Mouse (Mus musculus) kidney, adult 2 months (tissue): ENCODE data around the gene Syt1. TPM values are rescaled to one million over a fixed set of nuclear protein-coding genes. Genes with fewer than 3 reads are reported as not detected.
A peak's percentile ranks its signal among the peaks of the same experiment; 100 is the strongest.

ENCODE experiments used
- DNase-seq: peaks from one replicate; pipeline ENCODE4 v3.0.0; 2021
- H3K27ac ChIP-seq: fragments of 200-500 bp; 2 replicates; pipeline ENCODE4 v1.5.1; 2012; ENCODE audit warnings: low read depth, low read length, control low read depth, inconsistent platforms; ENCODE audit not compliant: insufficient read depth
- H3K27me3 ChIP-seq: fragments of 200-500 bp; replicated peaks from 2 replicates; pipeline ENCODE4 v1.6.1; 2012; ENCODE audit warnings: mild to moderate bottlenecking, moderate library complexity, low read length, inconsistent platforms; ENCODE audit not compliant: control insufficient read depth, insufficient read depth
- H3K36me3 ChIP-seq: fragments of 200-500 bp; 2 replicates; pipeline ENCODE4 v1.6.1; 2012; ENCODE audit warnings: mild to moderate bottlenecking, moderate library complexity, low read length, inconsistent platforms; ENCODE audit not compliant: control insufficient read depth, insufficient read depth
- H3K4me1 ChIP-seq: fragments of 200-500 bp; 2 replicates; pipeline ENCODE4 v1.6.1; 2011; ENCODE audit warnings: low read length; ENCODE audit not compliant: control insufficient read depth, insufficient read depth
- H3K4me3 ChIP-seq: fragments of 200-500 bp; 2 replicates; pipeline ENCODE4 v1.5.1; 2011; ENCODE audit warnings: mild to moderate bottlenecking, low read depth, low read length, control low read depth; ENCODE audit not compliant: insufficient read depth
- CTCF ChIP-seq: fragments of 200-500 bp; conservative IDR thresholded peaks from 2 replicates; pipeline ENCODE4 v1.5.1; 2011; ENCODE audit warnings: low read depth, mild to moderate bottlenecking, control low read depth, low read length, moderate library complexity, mixed read lengths; ENCODE audit not compliant: insufficient read depth, insufficient read length
- POLR2A ChIP-seq: fragments of 200-500 bp; IDR thresholded peaks from one replicate; pipeline ENCODE4 v1.6.1; 2011; ENCODE audit warnings: low read depth, low read length, control low read depth
- WGBS: fragments of 180-500 bp; shearing (Covaris S2); methylation state at CpG from one replicate; pipeline ENCODE4 v1.1.7; 2018; 5-methylcytosine and 5-hydroxymethylcytosine counted together
- polyA plus RNA-seq: library from polyadenylated mRNA; depleted of rRNA; stranded (reverse); fragments of >200 nt; gene quantifications from 2 replicates; pipeline ENCODE4 v1.2.3, GENCODE M21; 2012

Syt1 gene
- polyA plus RNA-seq, 1 experiment, result 1.0 TPM

DNA sequence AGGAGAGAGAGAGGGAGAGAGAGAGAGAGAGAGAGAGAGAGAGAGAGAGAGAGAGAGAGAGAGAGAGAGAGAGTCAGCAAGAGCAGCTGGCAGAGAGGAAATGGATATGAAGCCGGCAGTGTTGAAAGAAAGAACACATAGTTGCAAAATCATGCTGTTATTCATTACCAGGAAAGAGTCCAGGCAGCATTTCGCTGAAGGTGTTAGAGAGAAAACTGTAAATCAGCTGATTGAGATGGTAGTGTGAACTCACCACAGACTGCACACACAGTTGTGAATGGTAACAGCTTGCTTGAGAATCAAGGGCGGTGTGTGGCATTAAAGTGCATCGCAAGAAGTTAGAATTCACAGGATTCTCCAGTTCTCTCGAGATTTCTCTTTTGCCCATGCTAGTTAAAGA, 300.3 kb downstream of the Syt1 start:
- no peaks in the 10 kb centered on the region for H3K27me3 ChIP-seq
- DNase-seq, result peak; percentile 49
- no peak overlapping the region for H3K4me3 ChIP-seq
- TF ChIP-seq CTCF (no peak), POLR2A (no peak)
- WGBS, result 36% methylated on average over 5 of the region's 5 CpGs
- no peaks in the 10 kb centered on the region for H3K36me3 ChIP-seq
- H3K27ac ChIP-seq, result no peak overlapping the region
- H3K4me1 ChIP-seq, result no peaks in the 10 kb centered on the region

DNA sequence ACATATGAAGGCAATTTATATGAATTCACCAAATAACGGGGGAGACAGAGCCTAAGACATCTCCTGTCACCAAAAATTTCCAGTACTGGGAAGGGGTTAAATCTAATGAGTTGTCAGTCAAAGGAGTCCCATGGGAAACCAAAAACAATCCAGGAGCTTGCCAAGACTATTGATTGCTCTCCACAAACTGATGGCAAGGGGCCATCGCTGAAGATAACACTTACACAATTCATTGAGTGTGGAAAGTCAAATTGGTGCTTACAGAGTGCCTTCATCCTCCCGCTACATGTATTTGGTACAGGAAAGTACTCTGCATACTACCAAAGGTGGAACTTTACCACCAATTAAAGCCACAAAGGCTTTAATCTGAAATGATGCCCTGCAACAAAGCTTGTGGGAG, 305.1 kb downstream of the Syt1 start:
- Histone ChIP-seq H3K4me1 (no peaks in the 10 kb centered on the region), H3K27me3 (no peaks in the 10 kb centered on the region), H3K36me3 (no peaks in the 10 kb centered on the region), H3K4me3 (no peak overlapping the region), H3K27ac (no peak overlapping the region)
- TF ChIP-seq POLR2A (no peak), CTCF (no peak)
- no peak for DNase-seq
- 96% methylated on average over 3 of the region's 3 CpGs for WGBS

DNA sequence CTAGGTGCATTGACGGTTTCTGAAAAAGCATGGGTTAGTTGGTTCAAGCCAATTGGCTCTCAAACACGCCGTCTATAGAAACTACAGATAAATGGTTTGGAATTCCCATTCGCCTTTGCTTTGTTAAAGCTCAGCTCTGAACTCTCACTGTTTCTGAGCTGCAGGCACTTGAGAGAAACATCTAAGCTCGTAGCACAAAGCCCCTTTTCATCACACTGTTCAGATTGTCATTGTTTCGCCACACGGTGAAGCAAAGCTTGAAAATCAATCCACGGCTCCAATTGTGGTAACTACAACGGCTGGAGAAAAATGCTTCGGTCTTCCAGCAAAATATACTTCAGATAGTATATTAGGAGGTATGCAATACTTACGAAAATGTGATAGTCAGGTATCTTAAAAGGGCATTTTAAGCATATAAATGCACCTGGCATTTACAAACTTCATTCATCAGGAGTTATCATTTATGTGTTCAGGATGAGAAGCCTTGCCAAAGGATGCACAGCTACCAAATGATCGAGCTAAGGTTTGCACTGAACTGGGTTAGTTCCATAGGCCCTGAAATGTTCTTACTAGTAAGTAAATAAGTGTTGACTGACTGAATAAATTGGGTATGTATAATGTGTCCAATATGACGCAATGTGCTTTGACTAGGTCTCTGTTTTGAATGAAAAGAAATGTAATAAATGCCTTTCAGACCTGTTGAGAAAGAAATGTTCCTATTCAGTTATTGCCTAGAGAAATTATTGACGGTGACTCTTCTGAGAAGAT, 309.2 kb downstream of the Syt1 start:
- Histone ChIP-seq H3K4me1 (no peaks in the 10 kb centered on the region), H3K4me3 (no peak overlapping the region), H3K27ac (no peak overlapping the region), H3K36me3 (no peaks in the 10 kb centered on the region), H3K27me3 (no peaks in the 10 kb centered on the region)
- TF ChIP-seq CTCF, result no peak
- no peak for TF ChIP-seq POLR2A
- DNase-seq, result no peak
- 91% methylated on average over 14 of the region's 14 CpGs for WGBS

DNA sequence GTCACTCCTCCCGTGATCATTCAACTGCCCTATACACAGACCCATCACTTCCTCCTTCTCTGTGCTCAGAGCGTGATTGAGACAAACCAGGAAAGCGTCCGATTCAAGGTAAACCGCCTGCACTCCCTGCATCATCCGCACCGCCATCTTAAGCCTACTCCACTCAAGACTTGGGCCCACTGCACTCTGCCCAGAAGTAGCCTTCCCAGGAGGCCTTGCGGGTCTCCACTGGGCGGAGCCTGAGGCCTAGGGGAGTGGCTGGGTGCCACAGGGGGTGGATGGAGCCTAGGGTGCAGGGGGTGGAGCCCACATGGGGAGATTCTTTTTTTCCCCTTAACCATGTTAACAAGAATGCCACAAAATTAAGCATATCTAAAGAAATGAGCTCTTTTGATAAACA, 310.8 kb downstream of the Syt1 start, which contains the start of gene Gm5136:
TSS of gene Gm5136 (minus strand) at position 215 of the 400 bp plus-strand sequence.
- no peaks in the 10 kb centered on the region for H3K36me3 ChIP-seq
- DNase-seq, result no peak
- no peak within 1 kb of the TSS for H3K27ac ChIP-seq
- no peak for TF ChIP-seq CTCF
- TF ChIP-seq POLR2A, result no peak
- 95% methylated on average over 9 of the region's 9 CpGs for WGBS
- H3K4me3 ChIP-seq, result no peak within 1 kb of the TSS
- H3K4me1 ChIP-seq, result no peaks in the 10 kb centered on the region
- no peaks in the 10 kb centered on the region for H3K27me3 ChIP-seq

DNA sequence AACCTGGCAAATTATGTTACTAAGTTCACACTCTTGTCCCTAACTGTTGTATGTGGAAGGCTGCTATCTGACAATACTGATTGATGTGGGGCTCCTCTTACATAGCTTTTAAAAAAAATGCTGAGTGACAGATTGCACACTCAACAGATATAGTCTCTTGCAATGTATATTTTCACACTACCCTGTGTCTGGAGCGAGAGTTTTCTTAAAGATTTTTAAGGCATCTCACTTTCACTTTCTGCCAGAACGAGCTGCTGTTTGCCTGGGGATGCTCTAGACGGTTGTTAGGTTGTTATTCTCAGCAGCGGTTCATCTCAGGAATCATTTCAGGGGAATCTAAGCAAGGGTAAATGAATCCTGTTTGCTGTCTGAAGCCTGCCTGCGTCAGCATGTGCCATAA, 313.7 kb downstream of the Syt1 start:
- Histone ChIP-seq H3K36me3 (no peaks in the 10 kb centered on the region), H3K27ac (no peak overlapping the region), H3K27me3 (no peaks in the 10 kb centered on the region), H3K4me1 (no peaks in the 10 kb centered on the region), H3K4me3 (no peak overlapping the region)
- WGBS, result 58% methylated on average over 5 of the region's 5 CpGs
- TF ChIP-seq POLR2A, result no peak
- no peak for TF ChIP-seq CTCF
- DNase-seq, result no peak

DNA sequence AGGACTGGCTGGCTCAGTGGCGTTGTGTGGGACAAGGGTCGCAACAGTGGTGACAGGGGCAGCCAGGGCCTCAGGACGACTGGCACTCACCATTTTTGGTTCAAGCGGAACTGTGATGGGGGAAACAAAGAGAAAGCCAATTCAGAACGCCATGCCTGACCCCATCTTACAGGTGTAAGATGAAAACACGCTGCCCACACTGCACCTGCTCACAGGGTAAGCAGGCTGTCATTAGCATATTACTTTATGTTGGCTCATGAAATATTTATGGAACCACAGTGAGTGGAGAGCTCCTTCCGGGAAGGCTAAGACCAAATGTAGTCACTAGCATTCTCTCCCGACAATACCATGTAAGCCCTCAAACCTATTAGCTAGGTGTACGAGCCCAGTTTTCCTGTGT, 319.8 kb downstream of the Syt1 start:
- Histone ChIP-seq H3K36me3 (no peaks in the 10 kb centered on the region), H3K27ac (no peak overlapping the region), H3K4me3 (no peak overlapping the region), H3K4me1 (no peaks in the 10 kb centered on the region), H3K27me3 (no peaks in the 10 kb centered on the region)
- no peak for DNase-seq
- TF ChIP-seq POLR2A, result no peak
- no peak for TF ChIP-seq CTCF
- 65% methylated on average over 9 of the region's 9 CpGs for WGBS

DNA sequence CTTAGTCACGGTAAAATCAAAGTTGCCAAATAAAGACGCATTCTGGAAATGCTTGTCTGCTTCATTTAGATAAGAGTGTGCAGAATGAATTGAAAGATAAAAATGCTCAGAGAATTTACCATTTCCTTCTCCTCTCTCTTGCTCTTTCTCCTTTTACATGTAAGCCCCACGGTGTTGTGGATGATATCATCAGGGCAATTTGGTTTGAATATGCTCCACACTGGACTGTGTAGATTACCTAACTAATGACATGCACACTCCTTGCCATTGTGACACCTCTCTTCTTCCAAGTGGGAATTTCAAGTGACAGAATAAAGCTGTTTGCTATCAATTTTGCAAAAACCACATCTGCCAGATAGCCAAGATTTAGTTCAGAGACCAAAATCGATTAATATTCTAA, 324.1 kb downstream of the Syt1 start:
- no peaks in the 10 kb centered on the region for H3K27me3 ChIP-seq
- DNase-seq, result no peak
- H3K27ac ChIP-seq, result no peak overlapping the region
- H3K4me3 ChIP-seq, result no peak overlapping the region
- TF ChIP-seq CTCF (no peak), POLR2A (no peak)
- H3K36me3 ChIP-seq, result no peaks in the 10 kb centered on the region
- 66% methylated on average over 4 of the region's 4 CpGs for WGBS
- H3K4me1 ChIP-seq, result no peaks in the 10 kb centered on the region
